Mouse (Mus musculus) hindbrain, embryonic 15.5 days (tissue): ENCODE data around the gene Kmt2d. TPM values are rescaled to one million over a fixed set of nuclear protein-coding genes. Genes with fewer than 3 reads are reported as not detected.

ENCODE experiments used
- ATAC-seq: fragments of 200-750 bp; cut with Nextera tagmentation; 2 replicates; pipeline ENCODE4 v1.8.0; 2017; ENCODE audit warnings: low read depth, moderate number of reproducible peaks, moderate TSS enrichment; ENCODE audit not compliant: low FRiP score
- H3K27ac ChIP-seq: fragments of 300-500 bp; sonication (generic); replicated peaks from 2 replicates; pipeline ENCODE4 v1.5.1; 2015; ENCODE audit warnings: mild to moderate bottlenecking, inconsistent platforms
- H3K27me3 ChIP-seq: fragments of 300-500 bp; sonication (generic); 2 replicates; pipeline ENCODE4 v1.6.1; 2015; ENCODE audit warnings: control low read depth, inconsistent platforms
- H3K36me3 ChIP-seq: fragments of 300-500 bp; sonication (generic); 2 replicates; pipeline ENCODE4 v1.6.1; 2015; ENCODE audit warnings: control low read depth, inconsistent platforms
- H3K4me1 ChIP-seq: fragments of 300-500 bp; sonication (generic); replicated peaks from 2 replicates; pipeline ENCODE4 v1.6.1; 2015; ENCODE audit warnings: control low read depth, inconsistent platforms
- H3K4me2 ChIP-seq: fragments of 300-500 bp; sonication (generic); 2 replicates; pipeline ENCODE4 v1.6.1; 2015; ENCODE audit warnings: moderate library complexity, mild to moderate bottlenecking, inconsistent platforms
- H3K4me3 ChIP-seq: fragments of 300-500 bp; sonication (generic); 2 replicates; pipeline ENCODE4 v1.5.1; 2015; ENCODE audit warnings: mild to moderate bottlenecking, inconsistent platforms
- H3K9ac ChIP-seq: fragments of 300-500 bp; sonication (generic); 2 replicates; pipeline ENCODE4 v1.6.1; 2015; ENCODE audit warnings: inconsistent platforms
- H3K9me3 ChIP-seq: fragments of 300-500 bp; sonication (generic); 2 replicates; pipeline ENCODE4 v1.6.1; 2016; ENCODE audit warnings: control low read depth, inconsistent platforms
- WGBS: fragments of 180-500 bp; shearing (Covaris S2); methylation state at CpG from one replicate; pipeline ENCODE4 v1.1.7; 2015; 5-methylcytosine and 5-hydroxymethylcytosine counted together
- polyA plus RNA-seq: library from polyadenylated mRNA; unstranded; fragments of >200 nt; fragmentation: Nextera tagmentation; extraction: Ambion mirVana; gene quantifications from 2 replicates; pipeline ENCODE4 v1.2.1, GENCODE M21; 2015

The Kmt2d gene
- polyA plus RNA-seq, 1 experiment from 2014 or later, result 10.6 TPM

GRCm38 (mm10) chr15:98881656-98882008, 10.6 kb upstream of the Kmt2d start:
- Histone ChIP-seq H3K4me2 (peak overlapping the region; percentile 77), H3K4me1 (peaks cover 24% of the 10 kb centered on the region), H3K9ac (no peak overlapping the region), H3K36me3 (peaks cover 4% of the 10 kb centered on the region; the same call in 1 of the 2 replicates), H3K4me3 (peak overlapping the region; percentile 66), H3K27ac (peak overlapping the region; percentile 83; the same call in 1 of the 2 replicates), H3K27me3 (no peaks in the 10 kb centered on the region), H3K9me3 (no peaks in the 10 kb centered on the region)
- peak; percentile 46 for ATAC-seq
- WGBS, result 4% methylated on average over 5 of the region's 5 CpGs

- Histone ChIP-seq H3K9ac (peak overlapping the region; percentile 62), H3K27ac (peak overlapping the region; percentile 83), H3K36me3 (peaks cover 4% of the 10 kb centered on the region; the same call in 1 of the 2 replicates), H3K4me3 (peak overlapping the region; percentile 66), H3K4me2 (peak overlapping the region; percentile 77), H3K27me3 (no peaks in the 10 kb centered on the region), H3K9me3 (no peaks in the 10 kb centered on the region), H3K4me1 (peaks cover 24% of the 10 kb centered on the region)
- WGBS, result under 1% methylated on average over 45 of the region's 48 CpGs
- peak; percentile 97 for ATAC-seq
These were observed 10.1 kb upstream of the Kmt2d start for GRCm38 (mm10) chr15:98880978-98881655.

- H3K4me3 ChIP-seq, result no peak overlapping the region
- H3K9ac ChIP-seq, result no peak overlapping the region
- no peaks in the 10 kb centered on the region for H3K27me3 ChIP-seq
- no peak overlapping the region for H3K27ac ChIP-seq
- 14% methylated on average over 3 of the region's 3 CpGs for WGBS
- H3K4me1 ChIP-seq, result peaks cover 31% of the 10 kb centered on the region
- peaks cover 4% of the 10 kb centered on the region; the same call in 1 of the 2 replicates for H3K36me3 ChIP-seq
- no peaks in the 10 kb centered on the region for H3K9me3 ChIP-seq
- no peak for ATAC-seq
- no peak overlapping the region for H3K4me2 ChIP-seq
These were observed 6.3 kb upstream of the Kmt2d start for GRCm38 (mm10) chr15:98877331-98877730.

GRCm38 (mm10) chr15:98871916-98872888, 1.2 kb upstream of the Kmt2d start:
- H3K4me3 ChIP-seq, result peak overlapping the region; percentile 92
- ATAC-seq, result peak; percentile 85
- H3K4me1 ChIP-seq, result peaks cover 41% of the 10 kb centered on the region
- H3K9me3 ChIP-seq, result no peaks in the 10 kb centered on the region
- no peaks in the 10 kb centered on the region for H3K36me3 ChIP-seq
- H3K9ac ChIP-seq, result peak overlapping the region; percentile 75
- WGBS, result 2% methylated on average over 41 of the region's 51 CpGs
- H3K4me2 ChIP-seq, result peak overlapping the region; percentile 95
- H3K27ac ChIP-seq, result peak overlapping the region; percentile 100
- no peaks in the 10 kb centered on the region for H3K27me3 ChIP-seq

GRCm38 (mm10) chr15:98870179-98871069, 580 bp downstream of the Kmt2d start:
- Histone ChIP-seq H3K27ac (peak overlapping the region; percentile 100), H3K9me3 (no peaks in the 10 kb centered on the region), H3K4me3 (peak overlapping the region; percentile 92), H3K4me2 (peak overlapping the region; percentile 95), H3K27me3 (no peaks in the 10 kb centered on the region), H3K9ac (peak overlapping the region; percentile 75), H3K4me1 (peaks cover 51% of the 10 kb centered on the region), H3K36me3 (peaks cover 11% of the 10 kb centered on the region)
- WGBS, result 2% methylated on average over 15 of the region's 16 CpGs
- ATAC-seq, result no peak

- ATAC-seq, result no peak
- WGBS, result 10% methylated on average over 8 of the region's 8 CpGs
- Histone ChIP-seq H3K27me3 (no peaks in the 10 kb centered on the region), H3K9me3 (no peaks in the 10 kb centered on the region), H3K36me3 (peaks cover 20% of the 10 kb centered on the region), H3K27ac (0 out of 2 replicates have a peak overlapping the region, but pooled peaks have one; percentile 8), H3K4me2 (peak overlapping the region; percentile 95), H3K4me3 (peak overlapping the region; percentile 92), H3K9ac (peak overlapping the region; percentile 75), H3K4me1 (peaks cover 51% of the 10 kb centered on the region)
These were observed 1.4 kb downstream of the Kmt2d start for GRCm38 (mm10) chr15:98869342-98870178.

GRCm38 (mm10) chr15:98868346-98869063, 2.5 kb downstream of the Kmt2d start:
- WGBS, result 34% methylated on average over 11 of the region's 11 CpGs
- no peak for ATAC-seq
- Histone ChIP-seq H3K27me3 (no peaks in the 10 kb centered on the region), H3K9me3 (no peaks in the 10 kb centered on the region), H3K27ac (no peak overlapping the region), H3K36me3 (peaks cover 29% of the 10 kb centered on the region), H3K9ac (peak overlapping the region; percentile 75), H3K4me2 (peak overlapping the region; percentile 95), H3K4me1 (peaks cover 51% of the 10 kb centered on the region), H3K4me3 (peak overlapping the region; percentile 92)

GRCm38 (mm10) chr15:98867321-98867720, 3.7 kb downstream of the Kmt2d start:
- 74% methylated on average over 6 of the region's 6 CpGs for WGBS
- H3K36me3 ChIP-seq, result peaks cover 40% of the 10 kb centered on the region

GRCm38 (mm10) chr15:98866501-98866900, 4.5 kb downstream of the Kmt2d start:
- no peak for ATAC-seq
- Histone ChIP-seq H3K27me3 (no peaks in the 10 kb centered on the region), H3K4me3 (no peak overlapping the region), H3K4me2 (no peak overlapping the region), H3K9me3 (no peaks in the 10 kb centered on the region), H3K27ac (no peak overlapping the region), H3K36me3 (peaks cover 47% of the 10 kb centered on the region), H3K4me1 (peaks cover 43% of the 10 kb centered on the region), H3K9ac (no peak overlapping the region)
- 94% methylated on average over 5 of the region's 5 CpGs for WGBS

More at GRCm38 (mm10) chr15:98867321-98867720, 3.7 kb downstream of the Kmt2d start:
- H3K4me3 ChIP-seq, result no peak overlapping the region
- no peak overlapping the region for H3K27ac ChIP-seq
- H3K4me2 ChIP-seq, result peak overlapping the region; percentile 95
- no peaks in the 10 kb centered on the region for H3K27me3 ChIP-seq
- H3K9me3 ChIP-seq, result no peaks in the 10 kb centered on the region
- ATAC-seq, result no peak
- H3K9ac ChIP-seq, result no peak overlapping the region
- H3K4me1 ChIP-seq, result peaks cover 43% of the 10 kb centered on the region

GRCm38 (mm10) chr15:98865771-98866170, 5.2 kb downstream of the Kmt2d start:
- no peak for ATAC-seq
- H3K36me3 ChIP-seq, result peaks cover 55% of the 10 kb centered on the region

More at GRCm38 (mm10) chr15:98865771-98866170, 5.2 kb downstream of the Kmt2d start:
- H3K9me3 ChIP-seq, result no peaks in the 10 kb centered on the region
- no peak overlapping the region for H3K4me3 ChIP-seq
- no peaks in the 10 kb centered on the region for H3K27me3 ChIP-seq
- 97% methylated on average over 8 of the region's 8 CpGs for WGBS
- no peak overlapping the region for H3K9ac ChIP-seq
- H3K4me1 ChIP-seq, result peaks cover 43% of the 10 kb centered on the region
- no peak overlapping the region for H3K27ac ChIP-seq
- H3K4me2 ChIP-seq, result no peak overlapping the region
